Mouse (Mus musculus) lung, postnatal 0 days (tissue): Measurements from ENCODE around the gene Atp6v1b1. TPM values are rescaled to one million over a fixed set of nuclear protein-coding genes. Genes with fewer than 3 reads are reported as not detected.

Experiments
- ATAC-seq: fragments of 200-750 bp; cut with Nextera tagmentation; 2 replicates; pipeline ENCODE4 v1.8.0; 2017; ENCODE audit warnings: moderate library complexity
- DNase-seq: peaks from one replicate; pipeline ENCODE4 v3.0.0-alpha.2; 2016; ENCODE audit warnings: low spot score
- H3K27ac ChIP-seq: fragments of 300-500 bp; sonication (generic); 2 replicates; pipeline ENCODE4 v1.5.1; 2014; ENCODE audit warnings: antibody characterized with exemption, mild to moderate bottlenecking, low read length, mixed read lengths
- H3K27me3 ChIP-seq: fragments of 300-500 bp; sonication (generic); replicated peaks from 2 replicates; pipeline ENCODE4 v1.6.1; 2014; ENCODE audit warnings: low read length, mixed read lengths; ENCODE audit not compliant: insufficient read depth
- H3K36me3 ChIP-seq: fragments of 300-500 bp; sonication (generic); 2 replicates; pipeline ENCODE4 v1.6.1; 2014; ENCODE audit warnings: low read length, mixed read lengths; ENCODE audit not compliant: insufficient read depth
- H3K4me1 ChIP-seq: fragments of 300-500 bp; sonication (generic); 2 replicates; pipeline ENCODE4 v1.6.1; 2014; ENCODE audit warnings: antibody characterized with exemption, low read depth, low read length, mixed read lengths; ENCODE audit not compliant: insufficient read depth
- H3K4me2 ChIP-seq: fragments of 300-500 bp; sonication (generic); replicated peaks from 2 replicates; pipeline ENCODE4 v1.6.1; 2014; ENCODE audit warnings: low read depth, mild to moderate bottlenecking, low read length, moderate library complexity, mixed read lengths
- H3K4me3 ChIP-seq: fragments of 300-500 bp; sonication (generic); 2 replicates; pipeline ENCODE4 v1.5.1; 2014; ENCODE audit warnings: low read depth, low read length
- H3K9ac ChIP-seq: fragments of 300-500 bp; sonication (generic); replicated peaks from 2 replicates; pipeline ENCODE4 v1.6.1; 2014; ENCODE audit warnings: low read depth, mild to moderate bottlenecking
- H3K9me3 ChIP-seq: fragments of 300-500 bp; sonication (generic); 2 replicates; pipeline ENCODE4 v1.6.1; 2016; ENCODE audit warnings: low read length, mixed read lengths
- CTCF ChIP-seq: IDR thresholded peaks from 2 replicates; pipeline ENCODE4 v1.5.1; 2016; ENCODE audit warnings: antibody characterized with exemption, mild to moderate bottlenecking
- EP300 ChIP-seq: IDR thresholded peaks from 2 replicates; pipeline ENCODE4 v1.6.1; 2016; ENCODE audit warnings: antibody characterized with exemption, mild to moderate bottlenecking, control low read depth
- WGBS: fragments of 180-500 bp; shearing (Covaris S2); extraction: QIAGEN DNeasy Blood & Tissue Kit; methylation state at CpG from one replicate; pipeline ENCODE4 v1.1.7; 2014; 5-methylcytosine and 5-hydroxymethylcytosine counted together
- polyA plus RNA-seq: library from polyadenylated mRNA; unstranded; fragments of >200 nt; fragmentation: Nextera tagmentation; extraction: Ambion mirVana; gene quantifications from 2 replicates; pipeline ENCODE4 v1.2.1, GENCODE M21; 2015

Atp6v1b1 gene
- polyA plus RNA-seq, 1 experiment from 2014 or later, result 0.56 TPM

DNA sequence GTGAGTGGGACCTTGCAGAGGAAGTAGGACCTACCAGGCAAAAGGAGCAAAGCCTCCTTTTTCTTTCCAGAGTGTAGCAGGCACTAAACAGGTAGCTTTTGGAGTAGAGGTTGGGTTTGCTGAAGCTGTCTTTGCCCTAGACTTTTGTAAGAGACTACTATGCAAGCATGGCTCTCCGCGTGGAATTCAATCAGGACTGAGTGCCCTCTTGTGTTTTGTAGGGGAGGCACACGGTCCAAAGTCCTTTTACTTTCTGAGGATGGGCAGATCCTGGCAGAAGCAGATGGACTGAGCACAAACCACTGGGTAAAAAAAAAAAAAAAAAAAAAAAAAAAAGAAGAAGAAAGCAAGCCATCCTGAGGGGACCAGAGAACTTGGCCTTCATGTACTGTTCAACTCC is 53.9 kb downstream of the Atp6v1b1 start:
- Histone ChIP-seq H3K9me3 (no peaks in the 10 kb centered on the region), H3K4me3 (no peak overlapping the region), H3K4me1 (no peaks in the 10 kb centered on the region; the same call in 1 of the 2 replicates), H3K4me2 (no peak overlapping the region), H3K27me3 (no peaks in the 10 kb centered on the region), H3K9ac (no peak overlapping the region), H3K27ac (no peak overlapping the region), H3K36me3 (peaks cover 6% of the 10 kb centered on the region; the same call in 1 of the 2 replicates)
- WGBS, result 51% methylated on average over 3 of the region's 3 CpGs
- DNase-seq (no peak), ATAC-seq (no peak)
- TF ChIP-seq CTCF, result peak; percentile 15; the same call in 1 of the 2 replicates
- no peak for TF ChIP-seq EP300

DNA sequence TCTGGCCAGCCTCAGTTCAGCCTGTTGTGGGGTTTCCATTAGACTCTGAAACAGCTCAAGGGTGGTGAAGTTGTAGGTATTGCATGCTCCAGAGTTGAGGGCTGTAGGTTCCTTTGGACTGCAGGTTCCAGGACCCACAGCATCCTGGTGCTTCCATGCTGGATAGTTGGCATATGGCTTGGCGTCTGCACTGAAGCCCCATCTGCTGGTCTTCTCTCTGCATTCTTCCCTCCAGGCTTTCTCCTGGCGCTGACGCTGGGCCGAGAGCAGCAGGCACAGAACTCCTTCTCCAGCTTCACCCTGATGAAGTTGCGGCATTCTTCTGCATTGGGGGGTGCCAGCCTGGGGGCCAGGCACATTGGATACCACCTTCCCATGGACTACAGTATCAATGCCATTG is 59.2 kb downstream of the Atp6v1b1 start:
- Histone ChIP-seq H3K4me1 (no peaks in the 10 kb centered on the region), H3K9me3 (no peaks in the 10 kb centered on the region), H3K36me3 (peaks cover 18% of the 10 kb centered on the region; the same call in 1 of the 2 replicates), H3K9ac (no peak overlapping the region), H3K27ac (no peak overlapping the region), H3K4me3 (no peak overlapping the region), H3K4me2 (no peak overlapping the region), H3K27me3 (no peaks in the 10 kb centered on the region)
- no peak for ATAC-seq
- DNase-seq, result no peak
- WGBS, result 92% methylated on average over 5 of the region's 5 CpGs
- TF ChIP-seq CTCF (no peak), EP300 (no peak)

DNA sequence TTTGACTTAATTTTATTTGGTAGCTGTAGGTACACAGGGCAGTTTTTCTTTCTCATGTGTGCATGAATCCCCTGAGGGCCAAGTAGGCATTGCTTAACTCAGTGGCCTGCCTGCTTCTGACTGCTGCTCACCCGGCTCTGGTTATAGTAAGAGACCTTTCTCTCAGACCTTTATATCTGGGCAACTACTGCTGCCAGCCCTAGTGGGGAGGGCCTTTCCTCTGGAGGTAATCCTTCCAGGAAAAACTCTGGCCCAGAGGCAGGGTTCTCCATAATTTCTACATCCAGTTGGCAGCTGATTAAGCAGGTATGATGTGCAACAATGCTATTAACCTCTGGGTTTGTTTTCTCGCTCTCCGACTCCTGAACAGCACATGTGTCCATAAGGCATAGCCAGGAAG is 60.1 kb downstream of the Atp6v1b1 start:
- WGBS, result 92% methylated on average over 3 of the region's 3 CpGs
- Histone ChIP-seq H3K4me1 (no peaks in the 10 kb centered on the region), H3K4me2 (no peak overlapping the region), H3K4me3 (no peak overlapping the region), H3K36me3 (peaks cover 18% of the 10 kb centered on the region; the same call in 1 of the 2 replicates), H3K9ac (no peak overlapping the region), H3K27me3 (no peaks in the 10 kb centered on the region), H3K27ac (no peak overlapping the region), H3K9me3 (no peaks in the 10 kb centered on the region)
- no peak for TF ChIP-seq EP300
- no peak for TF ChIP-seq CTCF
- no peak for ATAC-seq
- no peak for DNase-seq

Other genes starting within 250 kb of the Atp6v1b1 start
- gene Dguok, start 236.0 kb upstream of the Atp6v1b1 start, polyA plus RNA-seq, result 71.8 and 75.3 TPM in 2 replicates
- 107 and 121 TPM in 2 replicates for gene Actg2, start 206.7 kb upstream of the Atp6v1b1 start, polyA plus RNA-seq
- 30.7 TPM in 2 replicates for gene Stambp, start 170.3 kb upstream of the Atp6v1b1 start, polyA plus RNA-seq
- gene Clec4f, start 86.8 kb upstream of the Atp6v1b1 start, polyA plus RNA-seq, result not detected in 2 replicates
- not detected in 2 replicates for gene Cd207, start 65.1 kb upstream of the Atp6v1b1 start, polyA plus RNA-seq
- not detected in 2 replicates for gene Vax2, start 31.7 kb upstream of the Atp6v1b1 start, polyA plus RNA-seq
- gene Ankrd53, start 19.7 kb downstream of the Atp6v1b1 start, polyA plus RNA-seq, result 0.12 TPM in 1 of 2 replicates, not detected in the other
- gene Tex261, start 32.8 kb downstream of the Atp6v1b1 start, polyA plus RNA-seq, result 89.8 and 101 TPM in 2 replicates
- 69.4 and 79.9 TPM in 2 replicates for gene Nagk, start 52.0 kb downstream of the Atp6v1b1 start, polyA plus RNA-seq
- gene Paip2b, start 88.8 kb downstream of the Atp6v1b1 start, polyA plus RNA-seq, result 8.6 and 8.8 TPM in 2 replicates
- 26.9 and 34.8 TPM in 2 replicates for gene Zfp638, start 124.1 kb downstream of the Atp6v1b1 start, polyA plus RNA-seq